Comparison of ENCODE assay signal across 22 mouse cellular contexts in genomic region chr11:110147640-110148039, GRCm38 (mm10). TPM values are rescaled to one million over a fixed set of nuclear protein-coding genes. Genes with fewer than 3 reads are reported as not detected.
"Had no signal": no experiment of that assay in that cellular context is flagged by ENCODE, and none has a peak within 500 bp of the region (broad histone marks: within the 10 kb centered on the region; RNA-seq: fewer than 3 reads in every experiment).

No protein-coding gene starts in this region.

- ATAC-seq: forebrain, embryonic 13.5 days; forebrain, embryonic 14.5 days; forebrain, embryonic 15.5 days; forebrain, embryonic 16.5 days; forebrain, postnatal 0 days had no signal

- DNase-seq: cerebellum, adult 2 months; cerebellum, adult 8-10 months; cerebellum, adult 9-10 months; cerebellum, adult 9-11 months; cerebellum, postnatal 10 days; cerebellum, postnatal 14 days; cerebellum, postnatal 25 days; cerebellum, postnatal 36 days; embryo, embryonic 11 days; forebrain, postnatal 0 days; gastrocnemius, adult 2 months; gastrocnemius, postnatal 10 days; gastrocnemius, postnatal 14 days; gastrocnemius, postnatal 25 days; gastrocnemius, postnatal 36 days; heart, adult 18-20 months; heart, adult 2 months had no signal

RNA-seq across cellular contexts. Expression of gene Abca8a, which starts 51.9 kb away (rescaled TPM):
- total RNA-seq: common myeloid progenitor, adult 5-6 weeks had no signal
